Mouse (Mus musculus): ENCODE measurements at regions not wholly inside any gene's neighbourhood (a gene's known extent, or its start where the extent isn't known, plus 50 kb on each side); places are given as distances from the start of the nearest gene placed in this dataset.
A peak's percentile ranks its signal among the peaks of the same experiment; 100 is the strongest.

DNA sequence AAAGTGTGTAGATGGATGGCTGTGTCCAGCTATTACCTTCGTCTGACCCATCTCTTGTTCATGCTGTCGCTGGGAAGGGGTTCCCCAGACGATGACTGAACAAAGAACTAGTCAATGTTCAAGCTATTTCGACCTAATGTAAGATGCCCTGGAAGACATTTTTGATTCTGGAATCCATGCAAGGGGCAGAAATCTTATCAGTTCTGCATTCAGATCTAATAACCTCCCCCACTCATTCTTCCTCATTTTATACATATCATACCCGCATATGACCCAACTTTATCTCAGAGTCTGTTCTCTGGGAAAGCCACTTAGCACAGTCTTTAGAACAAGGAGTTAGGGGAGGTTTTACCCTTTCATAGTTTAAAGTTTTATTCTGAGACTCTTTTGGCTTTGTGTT lies 52.2 kb upstream of the 2310009B15Rik start:
- Histone ChIP-seq H3K9ac (replicated peaks) (no peak overlapping the region), H3K36me3 (no peaks in the 10 kb centered on the region), H3K4me2 (replicated peaks) (no peak overlapping the region), H3K4me3 (no peak overlapping the region), H3K27ac (replicated peaks) (no peak overlapping the region), H3K9me3 (no peaks in the 10 kb centered on the region), H3K27me3 (no peaks in the 10 kb centered on the region), H3K4me1 (0 out of 2 replicates have a peak, but pooled peaks cover 8% of the 10 kb centered on the region)
- ATAC-seq (replicated peaks): no peak
- 85% methylated on average over 5 of the region's 5 CpGs for WGBS

DNA sequence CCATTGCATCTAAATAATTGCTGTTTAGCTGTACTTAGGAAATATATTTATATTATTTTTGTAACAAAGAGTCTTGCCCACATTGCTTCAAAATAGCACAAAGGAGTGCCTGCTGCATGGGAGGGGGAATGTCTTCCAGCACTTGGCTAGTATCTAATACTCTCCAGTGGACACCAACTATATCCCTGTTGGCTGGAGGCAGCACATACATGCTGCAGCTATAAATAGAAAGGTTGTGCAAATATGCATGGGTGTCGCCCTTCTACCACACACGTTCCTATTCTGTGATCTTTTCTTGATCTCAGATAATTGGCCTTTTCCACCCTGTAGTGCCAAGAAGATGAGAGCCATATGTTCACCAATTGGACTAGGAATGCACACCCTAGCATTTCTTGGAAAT lies 53.0 kb upstream of the 2310009B15Rik start:
- no peaks in the 10 kb centered on the region for H3K36me3 ChIP-seq
- ATAC-seq (replicated peaks): no peak
- no peaks in the 10 kb centered on the region for H3K27me3 ChIP-seq
- no peak overlapping the region; the same call in 1 of the 2 replicates for H3K27ac ChIP-seq (replicated peaks)
- H3K9ac ChIP-seq (replicated peaks): no peak overlapping the region
- H3K4me2 ChIP-seq (replicated peaks): no peak overlapping the region
- no peak overlapping the region for H3K4me3 ChIP-seq
- 0 out of 2 replicates have a peak, but pooled peaks cover 8% of the 10 kb centered on the region for H3K4me1 ChIP-seq
- H3K9me3 ChIP-seq: no peaks in the 10 kb centered on the region
- WGBS: 67% methylated on average over 2 of the region's 2 CpGs

DNA sequence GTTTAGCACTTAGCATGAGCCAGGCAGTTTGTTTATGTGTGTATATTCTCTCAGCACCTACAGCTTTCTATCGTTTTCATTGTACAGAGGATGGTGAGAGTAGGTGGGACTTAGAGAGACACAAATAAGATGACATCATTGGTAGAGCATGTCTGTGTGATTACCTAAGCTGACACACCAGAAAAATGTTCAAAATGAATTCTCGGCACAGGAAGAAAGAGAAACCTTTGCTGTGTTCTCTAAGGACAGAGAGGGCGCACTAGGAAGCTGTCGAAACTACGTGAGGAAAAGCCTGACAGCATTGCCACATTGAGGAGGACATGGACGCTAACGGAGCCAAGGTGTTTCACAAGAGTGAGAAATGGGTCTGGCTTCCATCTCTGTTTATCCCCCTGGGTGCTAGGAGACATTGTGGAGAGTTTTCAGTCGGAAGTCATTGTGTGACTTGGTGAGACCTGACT lies 51.0 kb upstream of the Dennd1b start:
- H3K9me3 ChIP-seq: no peaks in the 10 kb centered on the region

DNA sequence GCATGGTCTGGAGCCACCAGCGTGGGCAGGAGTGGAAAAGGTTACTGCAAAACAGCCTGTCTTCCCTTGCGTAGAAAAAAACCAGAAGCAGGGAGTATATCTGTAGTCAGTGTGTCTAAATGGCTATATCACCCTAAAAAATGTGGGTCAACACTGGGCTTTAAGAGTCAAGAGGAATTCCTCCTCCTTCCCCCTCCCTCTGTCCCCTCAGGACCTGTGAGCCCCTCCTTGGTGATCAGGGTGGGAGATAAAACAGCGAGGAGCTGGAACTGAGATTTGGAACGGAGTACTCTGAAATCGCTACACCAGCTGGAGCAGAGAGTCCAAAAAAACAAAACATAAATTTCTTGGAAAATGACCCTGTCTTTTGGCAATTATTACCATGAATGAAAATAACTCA lies 50.3 kb upstream of the Dennd1b start:
- no peak overlapping the region for H3K4me2 ChIP-seq (replicated peaks)
- no peaks in the 10 kb centered on the region for H3K27me3 ChIP-seq
- H3K9ac ChIP-seq (replicated peaks): no peak overlapping the region
- H3K36me3 ChIP-seq: no peaks in the 10 kb centered on the region
- no peak for ATAC-seq (replicated peaks)
- 80% methylated on average over 5 of the region's 5 CpGs for WGBS
- no peaks in the 10 kb centered on the region for H3K9me3 ChIP-seq
- H3K27ac ChIP-seq (replicated peaks): peak overlapping the region; percentile 50
- H3K4me3 ChIP-seq: no peak overlapping the region
- 0 out of 2 replicates have a peak, but pooled peaks cover 8% of the 10 kb centered on the region for H3K4me1 ChIP-seq

More for the DNA sequence above, 51.0 kb upstream of the Dennd1b start:
- H3K4me2 ChIP-seq (replicated peaks): no peak overlapping the region
- H3K27me3 ChIP-seq: no peaks in the 10 kb centered on the region
- no peak for ATAC-seq (replicated peaks)
- H3K36me3 ChIP-seq: no peaks in the 10 kb centered on the region
- no peak overlapping the region for H3K27ac ChIP-seq (replicated peaks)
- 47% methylated on average over 8 of the region's 8 CpGs for WGBS
- H3K4me3 ChIP-seq: no peak overlapping the region
- no peak overlapping the region for H3K9ac ChIP-seq (replicated peaks)
- 0 out of 2 replicates have a peak, but pooled peaks cover 8% of the 10 kb centered on the region for H3K4me1 ChIP-seq

DNA sequence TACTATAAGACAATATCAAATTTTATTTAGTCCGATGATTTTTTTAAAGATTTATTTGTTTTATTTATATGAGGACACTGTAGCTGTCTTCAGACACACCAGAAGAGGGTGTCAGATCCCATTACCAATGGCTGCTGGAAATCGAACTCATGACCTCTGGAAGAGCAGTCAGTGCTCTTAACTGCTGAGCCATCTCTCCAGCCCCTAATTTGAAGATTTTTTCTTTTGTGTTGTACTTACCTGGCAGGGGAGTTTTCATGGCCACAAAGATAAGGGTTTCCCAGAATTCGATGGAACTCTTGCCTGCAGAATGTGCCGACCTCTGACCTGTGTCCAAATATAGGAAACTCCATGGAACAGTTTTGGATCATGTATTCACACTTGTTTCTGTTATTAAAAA lies 49.8 kb upstream of the Dennd1b start:
- H3K4me2 ChIP-seq (replicated peaks): no peak overlapping the region
- no peaks in the 10 kb centered on the region for H3K36me3 ChIP-seq
- no peak overlapping the region for H3K4me3 ChIP-seq
- H3K4me1 ChIP-seq: 0 out of 2 replicates have a peak, but pooled peaks cover 8% of the 10 kb centered on the region
- no peak for ATAC-seq (replicated peaks)
- no peaks in the 10 kb centered on the region for H3K9me3 ChIP-seq
- WGBS: 91% methylated on average over 4 of the region's 4 CpGs
- no peak overlapping the region for H3K27ac ChIP-seq (replicated peaks)
- no peaks in the 10 kb centered on the region for H3K27me3 ChIP-seq
- no peak overlapping the region for H3K9ac ChIP-seq (replicated peaks)
